Mouse (Mus musculus) kidney, postnatal 10 days (tissue): ENCODE results near the gene Anp32a.

Experiments
- DNase-seq: peaks from one replicate; pipeline ENCODE4 v3.0.0; 2021; ENCODE audit warnings: mixed read lengths

The Anp32a gene

DNA sequence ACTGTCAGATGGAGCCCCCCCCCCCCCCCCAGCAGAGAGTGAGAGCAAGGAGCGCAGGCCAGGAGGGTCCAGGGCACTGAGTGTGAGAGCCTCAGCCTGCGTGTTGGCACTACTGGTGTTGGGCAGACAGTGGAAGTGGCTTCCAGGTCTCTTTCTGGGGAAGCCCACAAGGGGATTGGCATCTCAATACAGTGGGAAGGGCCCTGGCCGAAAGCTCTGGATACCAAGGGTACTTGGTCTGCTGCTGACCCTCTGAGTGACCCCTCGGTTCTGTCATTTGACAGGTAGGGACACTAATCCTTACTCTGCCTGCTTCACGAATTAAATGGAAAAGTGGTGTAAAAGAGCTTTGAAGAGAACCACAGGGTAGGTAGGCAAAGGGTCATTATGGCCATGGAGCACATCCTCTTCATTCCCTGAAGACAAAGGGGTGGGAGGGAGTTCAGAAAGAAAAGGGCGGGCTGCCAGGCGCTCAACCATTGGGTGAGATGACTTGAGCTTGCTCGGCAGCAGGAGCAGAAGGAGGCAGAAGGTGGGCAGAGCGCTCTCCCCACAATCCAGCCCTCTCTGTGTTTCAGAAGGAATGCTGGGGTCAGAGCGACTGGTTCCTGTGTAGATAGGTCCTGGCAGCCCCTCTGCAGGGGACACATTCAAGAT, 79.3 kb downstream of the Anp32a start:
- peak; percentile 67 for DNase-seq

DNA sequence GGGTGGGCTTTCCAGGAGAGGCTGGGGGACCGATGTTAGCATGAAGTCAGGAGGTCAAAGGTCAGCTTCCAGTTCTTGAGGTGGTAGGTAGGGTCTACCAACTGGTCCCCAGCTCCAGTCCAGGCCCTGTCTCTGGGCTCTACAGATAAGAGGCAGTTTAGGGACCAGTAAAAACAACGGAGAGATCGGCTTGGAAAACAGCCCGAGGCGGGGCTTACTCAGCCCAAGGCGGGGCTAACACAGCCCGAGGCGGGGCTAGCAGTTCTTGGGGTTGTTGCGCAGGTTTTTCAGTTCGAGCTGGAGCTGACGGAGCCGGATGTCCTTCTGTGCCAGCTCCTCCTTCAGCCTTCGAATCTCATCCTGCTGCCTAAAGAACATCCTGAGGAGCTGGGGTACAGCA, 79.9 kb downstream of the Anp32a start:
- peak; percentile 92 for DNase-seq

- DNase-seq, result no peak
Observed at GRCm38 (mm10) chr9:62421911-62422310, 80.8 kb downstream of the Anp32a start.

GRCm38 (mm10) chr9:62422926-62423325, 81.8 kb downstream of the Anp32a start:
- no peak for DNase-seq

DNA sequence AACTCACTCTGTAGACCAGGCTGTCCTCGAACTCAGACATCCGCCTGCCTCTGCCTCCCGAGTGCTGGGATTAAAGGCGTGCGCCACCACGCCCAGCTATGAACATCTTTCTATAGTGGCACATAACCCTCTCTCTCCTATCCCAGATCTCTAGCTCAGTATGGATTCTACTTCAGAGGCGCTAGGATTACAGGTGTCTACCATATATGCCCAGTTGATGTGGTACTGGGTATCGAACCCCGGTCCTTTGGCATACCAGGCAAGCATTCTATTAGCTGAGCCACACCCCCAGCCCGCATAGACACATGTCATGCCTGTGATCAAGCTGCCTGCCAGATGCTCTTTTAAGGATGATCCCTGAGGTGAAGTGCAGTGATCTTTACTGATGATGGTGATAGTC, 82.8 kb downstream of the Anp32a start:
- no peak for DNase-seq

- DNase-seq, result peak; percentile 59
Observed at GRCm38 (mm10) chr9:62425265-62425664, 84.2 kb downstream of the Anp32a start.

GRCm38 (mm10) chr9:62426021-62426420, 84.9 kb downstream of the Anp32a start:
- DNase-seq, result peak; percentile 69

DNA sequence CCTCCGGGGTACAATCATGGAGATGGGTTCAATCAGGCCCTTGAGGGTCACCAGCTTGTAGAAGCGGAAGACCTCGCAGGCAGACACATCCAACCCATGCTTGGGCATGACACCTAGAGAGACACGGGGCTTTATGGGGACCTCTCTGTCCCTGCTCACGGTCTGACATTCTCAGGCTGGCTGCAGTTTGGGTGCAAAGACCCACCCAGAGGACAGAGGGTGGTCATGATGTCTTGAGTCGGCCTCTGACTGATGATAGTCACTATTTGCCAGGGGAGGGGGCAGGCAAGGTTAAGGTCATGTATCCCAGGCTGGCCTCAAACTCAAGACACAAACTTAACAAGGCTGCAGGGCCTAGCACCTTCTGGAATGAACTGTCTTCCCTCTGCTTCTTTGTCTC, 85.4 kb downstream of the Anp32a start:
- DNase-seq, result no peak

DNA sequence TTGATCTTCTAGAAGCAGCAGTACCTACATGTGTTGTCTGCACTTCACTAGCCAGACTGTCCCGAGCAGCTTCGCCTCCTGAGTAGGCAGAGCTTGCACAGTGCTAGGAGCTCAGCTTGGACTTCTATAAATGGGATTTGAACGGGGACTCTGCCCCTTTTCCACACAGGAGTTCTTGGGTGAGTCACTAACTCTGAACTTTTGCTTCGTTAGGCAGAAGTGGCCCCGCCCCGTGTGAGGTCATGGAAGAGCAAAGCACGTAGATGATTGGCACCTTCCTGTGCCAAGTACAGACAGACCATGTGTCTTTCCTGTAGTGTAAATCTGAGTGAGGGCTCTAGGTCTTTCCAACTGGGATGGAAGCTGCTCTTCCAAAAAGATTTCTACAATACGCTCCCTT, 85.9 kb downstream of the Anp32a start:
- DNase-seq, result peak; percentile 52
